Mouse (Mus musculus) heart, embryonic 11.5 days (tissue): Measurements from ENCODE around the gene Safb2. TPM values are rescaled to one million over a fixed set of nuclear protein-coding genes. Genes with fewer than 3 reads are reported as not detected.
"Not testable (repeated sequence)": the region's sequence is repeated elsewhere in the genome, so short reads cannot be mapped to it uniquely, and the experiment has no call there.

Source experiments
- ATAC-seq: fragments of 200-750 bp; cut with Nextera tagmentation; replicated peaks from 2 replicates; pipeline ENCODE4 v1.8.0; 2017; ENCODE audit warnings: moderate library complexity; ENCODE audit not compliant: insufficient number of reproducible peaks, low FRiP score, low TSS enrichment
- H3K27ac ChIP-seq: fragments of 300-500 bp; sonication (generic); 2 replicates; pipeline ENCODE4 v1.5.1; 2014; ENCODE audit warnings: mild to moderate bottlenecking, low read depth, low read length
- H3K27me3 ChIP-seq: fragments of 300-500 bp; sonication (generic); 2 replicates; pipeline ENCODE4 v1.6.1; 2014; ENCODE audit warnings: mild to moderate bottlenecking, low read length, mixed read lengths; ENCODE audit not compliant: control insufficient read depth, insufficient read depth
- H3K36me3 ChIP-seq: fragments of 300-500 bp; sonication (generic); 2 replicates; pipeline ENCODE4 v1.6.1; 2014; ENCODE audit warnings: mild to moderate bottlenecking, low read length, moderate library complexity, mixed read lengths; ENCODE audit not compliant: control insufficient read depth, insufficient read depth
- H3K4me1 ChIP-seq: fragments of 300-500 bp; sonication (generic); 2 replicates; pipeline ENCODE4 v1.6.1; 2014; ENCODE audit warnings: low read length; ENCODE audit not compliant: control insufficient read depth, insufficient read depth
- H3K4me2 ChIP-seq: fragments of 300-500 bp; sonication (generic); 2 replicates; pipeline ENCODE4 v1.6.1; 2014; ENCODE audit warnings: mild to moderate bottlenecking, moderate library complexity
- H3K4me3 ChIP-seq: fragments of 300-500 bp; sonication (generic); 2 replicates; pipeline ENCODE4 v1.5.1; 2014; ENCODE audit warnings: low read depth, low read length
- H3K9ac ChIP-seq: fragments of 300-500 bp; sonication (generic); 2 replicates; pipeline ENCODE4 v1.6.1; 2014; ENCODE audit warnings: mild to moderate bottlenecking, low read depth, low read length, moderate library complexity
- H3K9me3 ChIP-seq: fragments of 300-500 bp; sonication (generic); replicated peaks from 2 replicates; pipeline ENCODE4 v1.6.1; 2016; ENCODE audit warnings: low read length; ENCODE audit not compliant: control insufficient read depth
- WGBS: fragments of 180-500 bp; shearing (Covaris S2); extraction: QIAGEN DNeasy Blood & Tissue Kit; methylation state at CpG from one replicate; pipeline ENCODE4 v1.1.7; 2014; ENCODE audit not compliant: insufficient replicate concordance; 5-methylcytosine and 5-hydroxymethylcytosine counted together
- polyA plus RNA-seq: library from polyadenylated mRNA; unstranded; fragments of >200 nt; fragmentation: Nextera tagmentation; extraction: Ambion mirVana; gene quantifications from 2 replicates; pipeline ENCODE4 v1.2.1, GENCODE M21; 2014

The Safb2 gene
- polyA plus RNA-seq, 1 experiment from 2014 or later, result 47.7 TPM

DNA sequence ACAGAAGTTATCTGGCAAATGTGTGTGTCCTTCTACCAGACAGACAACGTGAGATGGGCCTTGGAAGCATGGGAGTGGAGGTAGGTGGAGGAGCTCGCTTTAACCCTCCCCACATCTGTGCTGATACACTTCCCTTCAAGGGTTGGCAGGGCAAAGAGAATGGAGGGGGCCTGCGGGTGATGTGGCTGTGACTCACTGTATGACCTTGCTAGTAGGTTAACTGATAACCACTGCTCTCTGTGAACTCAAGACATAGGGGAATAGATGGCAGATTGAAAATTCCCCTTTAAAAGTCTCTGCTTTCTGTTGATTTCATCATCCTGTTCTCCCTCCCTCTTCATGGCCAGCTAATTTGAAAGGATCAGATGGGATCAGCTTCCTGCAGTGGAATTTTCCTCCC lies 41.1 kb upstream of the Safb2 start:
- Histone ChIP-seq H3K4me3 (peak overlapping the region; percentile 80), H3K27me3 (no peaks in the 10 kb centered on the region), H3K36me3 (peaks cover 14% of the 10 kb centered on the region), H3K27ac (no peak overlapping the region), H3K9me3 (no peaks in the 10 kb centered on the region), H3K9ac (no peak overlapping the region), H3K4me2 (peak overlapping the region; percentile 96), H3K4me1 (peaks cover 16% of the 10 kb centered on the region)
- 63% methylated on average over 3 of the region's 3 CpGs for WGBS
- ATAC-seq, result no peak

DNA sequence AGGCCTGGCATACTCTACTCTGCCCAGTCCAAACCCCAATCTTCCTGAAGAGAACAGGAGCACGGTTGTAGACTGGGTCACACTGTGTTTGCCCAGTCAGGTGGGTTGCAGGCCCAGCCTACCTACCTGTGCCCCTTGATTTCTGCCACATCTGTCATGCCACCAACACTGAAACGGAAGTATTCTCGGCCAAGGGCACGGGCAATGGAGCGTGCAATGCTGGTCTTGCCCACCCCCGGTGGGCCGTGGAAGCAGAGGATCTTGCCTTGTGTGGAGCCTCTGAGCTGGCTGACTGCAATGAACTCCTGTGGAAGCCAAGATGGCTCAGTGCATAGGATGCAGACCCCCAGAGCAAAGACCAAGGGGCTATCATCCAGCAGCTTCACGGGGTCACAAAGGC lies 33.2 kb upstream of the Safb2 start:
- Histone ChIP-seq H3K4me1 (peaks cover 12% of the 10 kb centered on the region), H3K9me3 (no peaks in the 10 kb centered on the region), H3K9ac (no peak overlapping the region), H3K27ac (no peak overlapping the region), H3K4me3 (no peak overlapping the region), H3K4me2 (no peak overlapping the region), H3K36me3 (peaks cover 37% of the 10 kb centered on the region), H3K27me3 (no peaks in the 10 kb centered on the region)
- 86% methylated on average over 8 of the region's 8 CpGs for WGBS
- no peak for ATAC-seq

DNA sequence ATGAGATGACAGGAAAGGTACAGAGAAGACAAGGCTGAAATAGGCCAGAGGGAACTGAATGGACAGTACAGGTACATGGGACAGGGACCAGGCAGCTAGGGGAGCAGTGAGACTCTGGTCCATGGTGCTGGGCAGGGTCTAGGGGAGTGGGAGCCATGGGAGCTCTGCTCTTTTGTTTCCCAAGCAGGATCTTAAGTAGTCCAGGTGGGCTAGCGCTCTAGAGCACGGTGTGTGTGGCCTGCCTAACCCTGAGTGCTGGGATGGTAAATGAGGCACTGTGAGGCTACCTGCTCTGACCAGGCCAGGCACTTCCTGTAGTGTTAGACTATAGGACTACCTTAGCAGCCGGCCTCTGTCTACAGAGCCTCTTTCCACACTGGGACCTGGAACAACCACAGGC lies 32.3 kb upstream of the Safb2 start:
- H3K27me3 ChIP-seq, result no peaks in the 10 kb centered on the region
- 90% methylated on average over 3 of the region's 3 CpGs for WGBS
- H3K4me3 ChIP-seq, result no peak overlapping the region
- H3K36me3 ChIP-seq, result peaks cover 36% of the 10 kb centered on the region
- no peaks in the 10 kb centered on the region for H3K9me3 ChIP-seq
- peaks cover 13% of the 10 kb centered on the region for H3K4me1 ChIP-seq
- no peak overlapping the region for H3K27ac ChIP-seq
- ATAC-seq, result no peak
- H3K4me2 ChIP-seq, result no peak overlapping the region
- no peak overlapping the region for H3K9ac ChIP-seq

DNA sequence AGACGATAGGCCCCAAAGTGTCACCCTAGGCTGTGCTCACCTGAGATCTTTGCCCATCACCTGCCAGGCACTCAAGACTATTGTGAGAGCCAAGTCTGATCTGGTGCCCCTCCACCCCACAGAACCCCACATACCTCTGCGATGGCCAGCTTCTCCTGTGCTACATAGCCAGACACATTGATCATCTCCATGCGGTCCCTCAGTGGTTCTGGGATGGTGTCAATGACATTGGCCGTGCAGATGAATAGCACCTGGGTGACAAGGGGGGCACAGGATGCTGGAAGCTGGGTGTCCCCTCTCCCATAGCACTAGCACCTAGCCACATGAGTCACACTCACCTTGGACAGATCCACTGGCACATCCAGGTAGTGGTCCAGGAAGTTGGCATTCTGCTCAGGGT lies 31.4 kb upstream of the Safb2 start:
- Histone ChIP-seq H3K9me3 (no peaks in the 10 kb centered on the region), H3K4me2 (no peak overlapping the region; the same call in 1 of the 2 replicates), H3K4me1 (peaks cover 16% of the 10 kb centered on the region), H3K27me3 (no peaks in the 10 kb centered on the region), H3K9ac (no peak overlapping the region), H3K27ac (no peak overlapping the region), H3K4me3 (no peak overlapping the region), H3K36me3 (peaks cover 30% of the 10 kb centered on the region)
- no peak for ATAC-seq
- 89% methylated on average over 4 of the region's 4 CpGs for WGBS

DNA sequence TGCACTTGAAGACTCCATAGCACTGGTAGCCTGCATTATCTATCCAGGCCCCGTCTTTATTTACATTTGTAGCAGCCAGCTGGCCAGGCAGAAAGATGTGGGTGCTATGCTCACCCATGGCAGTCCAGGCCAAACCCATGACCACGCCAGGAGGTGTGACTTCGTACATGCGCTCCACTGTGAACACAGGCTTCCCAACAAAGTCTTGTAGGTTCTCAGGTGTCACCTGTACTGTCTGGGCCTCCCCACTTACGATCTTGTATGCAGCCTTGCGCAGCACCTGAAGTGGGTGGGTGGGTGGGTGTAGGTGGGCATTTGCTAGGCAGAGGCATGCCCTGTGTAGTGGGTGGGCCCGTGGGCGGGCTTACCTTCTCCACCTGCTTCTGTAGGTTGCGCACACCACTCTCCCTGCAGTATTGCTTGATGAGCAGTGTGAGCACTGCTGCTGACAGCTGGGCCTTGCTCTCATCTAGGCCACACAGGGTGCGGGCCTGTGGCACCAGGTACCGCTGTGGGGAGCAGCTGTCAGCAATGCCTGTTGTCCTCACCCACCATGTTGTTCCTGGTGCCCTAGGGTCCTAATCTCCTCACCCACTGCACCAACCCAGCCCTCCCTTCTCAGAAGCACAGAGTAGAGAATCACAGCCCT lies 30.9 kb upstream of the Safb2 start:
- 82% methylated on average over 11 of the region's 11 CpGs for WGBS
- Histone ChIP-seq H3K9ac (peak overlapping the region; percentile 95), H3K27ac (no peak overlapping the region), H3K4me2 (peak overlapping the region; percentile 82), H3K4me1 (peaks cover 20% of the 10 kb centered on the region), H3K9me3 (no peaks in the 10 kb centered on the region), H3K27me3 (no peaks in the 10 kb centered on the region), H3K36me3 (peaks cover 25% of the 10 kb centered on the region), H3K4me3 (no peak overlapping the region)
- no peak for ATAC-seq

DNA sequence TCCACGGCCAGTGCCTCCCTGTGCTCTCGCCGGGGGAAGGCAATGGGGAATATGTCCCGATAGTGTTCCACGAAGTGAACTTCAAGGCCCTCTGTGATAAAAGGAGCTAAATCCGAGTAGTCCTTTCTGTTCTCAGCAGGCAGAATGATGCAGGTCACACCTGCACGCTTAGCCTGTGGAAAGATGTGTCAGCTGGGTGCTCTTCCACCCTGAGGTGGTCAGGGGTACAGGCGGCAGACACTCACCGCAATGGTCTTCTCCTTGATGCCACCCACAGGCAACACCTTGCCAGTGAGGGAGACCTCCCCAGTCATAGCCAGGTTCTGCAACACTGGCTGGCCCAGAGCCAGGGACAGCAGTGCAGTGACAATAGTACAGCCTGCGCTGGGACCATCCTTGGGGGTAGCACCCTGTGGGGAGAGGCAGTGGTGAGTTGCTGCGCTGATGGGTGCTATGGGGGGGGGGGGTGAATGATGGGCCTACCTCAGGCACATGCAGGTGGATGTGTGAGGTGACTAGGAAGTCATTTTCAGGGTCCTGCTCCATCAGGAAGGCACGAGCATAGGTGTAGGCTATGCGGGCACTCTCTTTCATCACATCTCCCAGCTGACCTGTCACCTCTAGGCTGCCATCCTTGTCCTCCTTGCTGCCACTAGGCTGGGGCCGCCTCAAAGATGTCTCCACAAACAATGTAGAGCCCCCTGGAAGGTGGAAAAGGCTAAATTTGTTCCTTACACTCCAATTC lies 30.2 kb upstream of the Safb2 start:
- H3K4me2 ChIP-seq, result peak overlapping the region; percentile 82
- H3K4me3 ChIP-seq, result peak overlapping the region; percentile 75
- H3K4me1 ChIP-seq, result peaks cover 21% of the 10 kb centered on the region
- peak overlapping the region; percentile 95 for H3K9ac ChIP-seq
- H3K27ac ChIP-seq, result no peak overlapping the region
- peaks cover 19% of the 10 kb centered on the region for H3K36me3 ChIP-seq
- 32% methylated on average over 14 of the region's 14 CpGs for WGBS
- ATAC-seq, result no peak
- no peaks in the 10 kb centered on the region for H3K27me3 ChIP-seq
- no peaks in the 10 kb centered on the region for H3K9me3 ChIP-seq

DNA sequence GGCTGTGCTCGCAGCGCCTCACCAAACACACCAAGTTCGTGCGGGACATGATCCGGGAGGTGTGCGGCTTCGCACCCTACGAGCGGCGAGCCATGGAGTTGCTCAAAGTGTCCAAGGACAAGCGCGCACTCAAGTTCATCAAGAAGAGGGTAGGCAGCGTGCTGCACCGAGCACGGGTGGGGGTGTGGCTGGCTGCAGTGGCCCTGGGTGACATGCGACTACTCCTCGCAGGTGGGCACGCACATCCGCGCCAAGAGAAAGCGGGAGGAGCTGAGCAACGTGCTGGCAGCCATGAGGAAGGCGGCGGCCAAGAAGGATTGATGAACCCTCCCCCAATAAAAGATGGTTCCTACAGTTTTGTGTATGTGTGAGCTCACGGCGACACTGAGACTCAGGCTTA lies 29.5 kb upstream of the Safb2 start:
- ATAC-seq, H3K9me3 ChIP-seq, H3K27me3 ChIP-seq: not testable (repeated sequence)
- 1% methylated on average over 26 of the region's 26 CpGs for WGBS
- peak overlapping the region; percentile 95 for H3K9ac ChIP-seq
- H3K4me1 ChIP-seq, result peaks cover 21% of the 10 kb centered on the region
- peak overlapping the region; percentile 75 for H3K4me3 ChIP-seq
- peak overlapping the region; percentile 88 for H3K27ac ChIP-seq
- peaks cover 15% of the 10 kb centered on the region for H3K36me3 ChIP-seq
- H3K4me2 ChIP-seq, result peak overlapping the region; percentile 82

DNA sequence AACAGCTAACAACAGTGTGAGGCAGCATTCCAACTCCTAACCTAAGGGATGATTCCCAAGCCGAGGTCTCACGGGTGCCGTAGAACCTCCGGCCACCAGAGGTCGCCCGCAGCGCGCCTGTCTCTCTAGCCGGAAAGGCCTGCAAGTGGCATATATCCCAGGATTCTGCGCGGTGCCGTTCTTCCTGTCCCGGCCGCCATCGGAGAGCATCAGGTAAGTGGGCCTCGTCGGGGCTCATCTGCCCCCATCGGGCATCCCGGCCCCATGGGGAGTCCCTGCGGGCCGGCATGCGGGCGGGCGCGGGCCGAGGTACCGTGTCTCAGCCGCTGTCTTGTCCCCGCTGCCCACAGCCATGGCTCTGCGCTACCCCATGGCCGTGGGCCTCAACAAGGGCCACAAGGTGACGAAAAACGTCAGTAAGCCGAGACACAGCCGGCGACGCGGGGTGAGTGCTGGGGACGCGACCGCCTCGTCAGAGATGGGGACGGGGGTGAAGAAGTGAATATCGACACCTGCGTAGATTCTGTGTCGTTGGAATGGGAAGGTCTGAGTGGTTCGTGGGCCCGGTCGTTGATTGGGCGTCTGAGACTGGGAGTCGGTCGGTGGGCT lies 29.0 kb upstream of the Safb2 start, which contains the start of gene Rpl36:
Gene Rpl36, plus strand, starts transcription at position 181 of the 609 bp plus-strand sequence.
- H3K36me3 ChIP-seq, result peaks cover 15% of the 10 kb centered on the region
- H3K9ac ChIP-seq, result peak within 1 kb of the TSS; percentile 95
- under 1% methylated on average over 52 of the region's 52 CpGs for WGBS
- H3K9me3 ChIP-seq, result no peaks in the 10 kb centered on the region
- peak within 1 kb of the TSS; percentile 75 for H3K4me3 ChIP-seq
- no peaks in the 10 kb centered on the region for H3K27me3 ChIP-seq
- peak within 1 kb of the TSS; percentile 88 for H3K27ac ChIP-seq
- peaks cover 26% of the 10 kb centered on the region for H3K4me1 ChIP-seq
- H3K4me2 ChIP-seq, result peak within 1 kb of the TSS; percentile 82
- peak; percentile 40; the same call in 1 of the 2 replicates for ATAC-seq
